Mouse (Mus musculus): Measurements from ENCODE around the gene Rpl22l1.
A peak's percentile ranks its signal among the peaks of the same experiment; 100 is the strongest.
"Not testable (repeated sequence)": the region's sequence is repeated elsewhere in the genome, so short reads cannot be mapped to it uniquely, and the experiment has no call there.

Gene Rpl22l1

DNA sequence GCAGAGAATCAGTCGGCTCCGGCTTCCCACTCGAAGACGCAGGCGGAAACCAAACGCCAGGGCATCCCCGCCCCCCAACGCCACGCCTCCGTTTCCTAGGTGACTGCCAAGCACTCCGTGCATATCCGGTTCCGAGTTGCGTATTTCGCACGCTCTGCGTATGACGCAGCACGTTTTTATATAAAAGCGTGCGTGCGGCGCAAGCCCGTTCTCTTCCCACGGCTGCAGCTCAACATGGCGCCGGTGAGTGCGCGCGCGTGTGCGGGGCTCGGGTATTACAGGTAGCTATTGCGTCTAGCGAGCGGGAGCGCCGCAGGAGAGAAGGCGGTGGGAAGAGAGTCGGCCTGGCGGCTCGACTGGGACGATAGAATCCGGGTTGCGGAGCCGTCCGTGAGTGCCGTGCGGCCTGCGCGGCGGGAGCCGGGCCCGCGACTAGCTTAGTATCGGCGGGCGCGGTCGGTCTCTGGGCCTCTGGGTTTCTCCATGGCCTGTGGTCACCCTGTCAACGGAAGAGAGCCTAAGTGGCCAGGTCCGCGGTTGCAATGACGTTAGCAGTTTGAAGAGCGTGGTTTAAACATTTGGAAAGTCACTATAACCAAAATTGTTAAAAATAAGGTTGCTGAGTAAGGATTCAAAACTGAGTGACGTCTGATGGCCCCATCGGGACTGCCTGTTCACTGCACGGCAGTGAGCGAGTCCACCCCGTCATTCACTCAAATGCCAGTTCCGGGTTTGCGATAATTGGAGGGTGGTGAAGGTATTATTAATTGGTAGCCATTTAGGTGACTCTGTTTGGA, at the start of gene Rpl22l1:
TSS of gene Rpl22l1 (plus strand) at position 136 of the 797 bp plus-strand sequence.
- peak; percentile 94 for DNase-seq (ENCODE audit: low read depth, low spot score)

DNA sequence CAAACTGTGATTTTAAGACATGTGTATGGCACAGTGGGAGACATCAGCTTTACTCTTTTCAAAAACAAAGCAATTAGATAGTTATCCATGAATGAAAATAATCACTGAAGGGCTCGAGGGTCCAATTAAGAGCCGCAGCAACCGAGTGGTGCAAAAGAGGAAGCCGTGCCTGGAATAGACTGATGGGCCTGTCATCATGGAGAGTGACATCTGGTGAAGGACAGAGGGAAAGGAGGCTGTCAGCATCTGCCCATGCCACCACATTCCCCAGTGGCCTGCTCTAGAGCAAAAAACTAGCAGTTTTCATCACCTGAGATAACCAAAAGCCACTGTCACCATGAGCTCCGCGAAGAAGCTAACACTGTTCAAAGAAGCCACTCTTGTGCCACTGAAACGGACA, 49.8 kb upstream of the Rpl22l1 start:
- no peak for DNase-seq (ENCODE audit: low read depth, low spot score)

DNA sequence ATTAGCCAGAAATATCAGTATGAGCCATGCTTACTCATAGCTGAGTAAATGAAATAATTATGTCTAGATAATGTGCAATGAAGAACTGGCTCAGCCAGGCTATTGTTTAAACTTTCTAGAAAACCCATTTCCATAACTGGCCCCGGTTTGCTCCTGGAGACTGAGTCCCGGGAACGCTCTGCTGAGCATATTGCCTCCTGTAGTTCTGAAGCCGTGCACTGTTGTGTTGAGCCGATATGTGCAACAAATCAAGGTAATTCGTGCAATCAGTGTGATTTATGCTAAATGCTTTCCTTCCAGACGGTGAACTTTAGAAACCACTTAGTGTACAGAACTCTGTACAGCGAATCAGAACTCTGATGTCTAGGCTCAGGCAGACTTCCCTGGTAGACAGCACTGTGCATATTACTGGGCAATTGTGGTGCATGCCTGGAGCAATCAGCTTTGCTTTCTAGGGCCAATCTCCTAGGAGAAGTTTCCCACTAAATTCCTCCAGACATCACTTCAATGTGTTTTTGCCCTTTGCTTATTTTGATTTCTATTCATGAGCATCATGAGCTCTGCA, 43.9 kb upstream of the Rpl22l1 start:
- no peak for DNase-seq (ENCODE audit: low read depth, low spot score)

DNA sequence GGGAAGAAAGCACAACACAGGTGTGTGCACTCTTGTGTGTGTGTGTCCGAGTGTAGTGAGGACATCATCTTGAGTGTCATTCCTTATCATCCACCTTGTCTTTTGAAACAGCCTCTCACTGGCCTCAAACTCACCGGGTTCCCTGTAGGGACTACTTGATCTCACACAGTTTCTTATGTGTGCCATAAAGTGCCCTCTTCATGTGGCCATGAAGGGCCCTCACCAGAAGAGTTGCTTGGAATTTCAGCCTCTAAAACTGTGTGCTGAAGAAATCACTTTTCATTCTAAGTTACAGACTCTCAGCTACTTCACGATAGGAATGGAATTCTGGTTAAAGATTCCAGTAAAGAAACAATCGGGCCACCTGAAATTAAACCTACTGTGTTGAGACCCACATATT, 38.3 kb upstream of the Rpl22l1 start:
- no peak for DNase-seq (ENCODE audit: low read depth, low spot score)

DNA sequence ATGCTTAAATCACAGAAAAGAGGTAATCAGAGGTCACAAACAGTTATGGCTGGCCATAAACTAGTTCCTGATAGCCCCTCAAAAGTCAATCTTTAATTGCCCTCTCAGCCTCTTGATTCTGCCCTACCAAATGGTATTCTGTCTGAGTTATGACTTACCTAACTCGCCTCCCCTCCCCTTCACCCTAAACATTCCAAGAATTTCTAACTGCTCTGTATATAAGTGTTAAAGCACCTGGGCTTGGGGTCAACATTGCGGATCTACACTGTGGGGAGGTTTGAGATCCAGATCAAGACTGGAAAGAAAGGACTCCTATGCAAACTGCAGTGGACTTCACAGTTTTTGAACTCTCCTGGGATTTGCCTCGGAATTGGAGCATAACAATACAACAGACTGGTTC, 37.0 kb upstream of the Rpl22l1 start:
- no peak for DNase-seq (ENCODE audit: low read depth, low spot score)

DNA sequence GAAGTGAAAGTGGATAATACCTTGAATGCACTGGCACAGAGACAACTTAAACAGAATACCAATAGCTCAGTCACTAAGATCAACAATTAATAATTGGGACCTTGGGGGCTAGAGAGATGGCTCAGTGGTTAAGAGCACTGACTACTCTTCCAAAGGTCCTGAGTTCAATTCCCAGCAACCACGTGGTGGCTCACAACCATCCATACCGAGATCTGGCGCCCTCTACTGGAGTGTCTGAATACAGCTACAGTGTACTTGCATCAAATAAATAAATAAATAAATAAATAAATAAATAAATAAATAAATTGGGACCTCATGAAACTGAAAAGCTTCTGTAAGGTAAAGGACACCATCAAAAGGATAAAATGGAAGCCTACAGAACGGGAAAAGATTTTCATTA, 32.3 kb upstream of the Rpl22l1 start:
- DNase-seq (ENCODE audit: low read depth, low spot score): not testable (repeated sequence)

DNA sequence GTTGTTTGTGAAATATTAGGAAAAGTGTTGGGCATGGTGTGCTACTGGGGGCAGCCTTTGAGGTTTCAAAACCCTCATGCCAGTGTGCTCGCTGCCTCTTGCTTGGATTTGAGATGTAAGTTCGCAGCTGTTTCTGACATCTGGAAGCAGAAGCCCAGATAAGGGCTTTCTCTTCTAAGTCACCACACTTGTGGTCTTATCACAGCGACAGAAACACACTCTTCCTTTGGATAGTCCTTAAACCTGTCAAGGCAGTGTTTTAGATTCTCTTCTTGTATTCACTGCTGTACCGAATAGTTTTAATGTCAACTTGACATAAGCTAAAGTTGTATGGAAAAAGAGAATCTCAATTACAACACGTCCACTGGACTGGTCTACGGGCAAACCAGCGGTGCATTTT, 29.9 kb upstream of the Rpl22l1 start:
- DNase-seq (ENCODE audit: low read depth, low spot score): no peak

DNA sequence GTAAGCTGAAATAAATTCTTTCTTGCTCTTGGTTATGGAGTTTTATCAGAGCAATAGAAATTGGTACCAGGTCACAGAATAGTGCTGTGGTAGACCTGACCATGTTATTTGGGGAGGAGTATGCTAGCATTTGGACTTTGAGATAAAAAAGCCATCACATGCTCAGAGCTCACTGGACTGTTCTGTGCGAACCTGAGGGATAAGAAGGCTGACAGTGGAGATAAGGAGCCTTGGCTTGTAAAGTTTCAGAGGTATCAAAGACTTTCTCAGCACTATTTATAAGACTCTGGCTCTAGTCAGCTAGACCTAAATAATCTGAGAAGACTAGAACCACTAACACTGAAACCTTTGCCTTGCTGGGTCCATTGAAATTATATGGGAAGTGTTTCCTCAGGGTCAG, 29.3 kb upstream of the Rpl22l1 start:
- no peak for DNase-seq (ENCODE audit: low read depth, low spot score)

DNA sequence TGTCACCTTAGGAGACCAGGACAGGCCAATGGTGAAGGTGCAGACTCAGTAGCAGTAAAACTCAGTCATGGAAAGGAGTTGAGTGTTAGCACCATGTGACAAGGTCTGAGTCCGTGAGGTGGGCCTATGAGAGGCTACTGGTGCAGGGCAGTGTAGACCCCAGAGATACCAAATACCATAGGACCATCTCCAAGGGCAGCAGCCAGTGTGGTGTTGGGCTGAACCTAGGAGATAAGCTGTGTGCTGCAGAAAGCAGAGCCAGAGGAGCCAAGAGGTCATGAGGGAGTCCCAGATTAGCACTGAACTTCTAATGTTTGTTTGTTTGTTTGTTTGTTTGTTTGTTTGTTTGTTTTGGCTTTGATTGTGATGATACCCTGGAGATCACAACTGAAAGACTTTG, 28.7 kb upstream of the Rpl22l1 start:
- no peak for DNase-seq (ENCODE audit: low read depth, low spot score)

DNA sequence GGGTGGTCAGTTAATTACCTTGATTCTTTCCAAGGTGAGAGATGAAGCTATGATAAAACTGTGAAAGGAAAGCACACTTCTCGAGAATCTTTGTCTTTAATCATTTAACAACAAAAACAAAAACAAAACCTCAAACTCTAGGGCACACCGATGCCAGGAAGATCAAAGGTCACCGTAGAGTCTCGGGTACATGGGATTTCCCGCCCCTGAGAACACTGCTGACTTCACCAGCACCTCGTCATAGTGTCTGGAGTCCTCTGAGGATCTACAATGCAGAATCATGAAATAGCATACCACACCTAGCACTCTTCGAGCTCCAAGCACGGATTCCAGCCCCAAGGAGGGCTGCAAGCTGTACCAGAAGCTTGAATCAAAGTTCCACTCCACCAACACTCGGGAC, 24.7 kb upstream of the Rpl22l1 start:
- DNase-seq (ENCODE audit: low read depth, low spot score): no peak

DNA sequence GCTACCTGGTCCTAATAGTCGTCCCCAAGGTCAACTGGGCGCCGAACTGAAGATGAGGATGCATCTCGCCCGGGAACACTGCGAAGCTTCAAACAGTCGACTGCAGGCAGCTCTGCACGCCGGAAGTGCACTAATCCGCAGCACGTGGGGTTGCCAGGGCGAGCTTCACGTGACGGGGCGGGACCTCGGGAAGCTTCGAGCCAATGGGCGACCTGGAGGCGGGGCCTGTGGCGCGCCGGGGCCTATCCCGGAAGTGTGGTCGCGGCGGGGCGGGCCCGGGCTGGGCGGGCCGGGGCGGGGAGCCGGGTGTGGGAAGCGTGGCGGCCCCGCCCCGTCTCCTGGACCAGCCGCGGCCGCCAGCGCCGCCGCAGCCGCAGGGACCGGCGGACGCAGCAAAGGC, 24.2 kb upstream of the Rpl22l1 start, which contains the start of gene Eif5a2:
TSS of gene Eif5a2 (plus strand) at position 283 of the 400 bp plus-strand sequence.
- peak; percentile 79 for DNase-seq (ENCODE audit: low read depth, low spot score)

DNA sequence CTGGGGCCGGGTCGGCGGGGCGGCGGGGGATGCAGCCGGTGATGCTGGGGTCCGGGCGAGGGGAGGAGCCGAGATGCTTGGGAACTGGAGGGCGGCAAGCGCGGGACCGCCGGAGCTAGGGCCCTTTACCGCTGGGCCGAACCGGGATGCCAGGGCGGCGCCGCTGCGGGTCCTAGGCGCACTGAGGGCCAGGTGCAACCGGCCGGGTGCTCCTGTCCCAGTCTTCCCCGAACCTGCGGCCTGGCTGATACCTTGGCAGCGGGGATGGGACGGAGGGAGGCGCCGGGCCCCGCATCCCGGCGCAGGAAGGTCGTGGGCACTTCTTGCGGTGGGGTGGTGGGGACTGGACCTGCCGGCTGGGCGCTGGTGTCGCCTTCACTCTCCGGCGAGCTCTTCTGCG, 23.8 kb upstream of the Rpl22l1 start:
- DNase-seq (ENCODE audit: low read depth, low spot score): no peak

DNA sequence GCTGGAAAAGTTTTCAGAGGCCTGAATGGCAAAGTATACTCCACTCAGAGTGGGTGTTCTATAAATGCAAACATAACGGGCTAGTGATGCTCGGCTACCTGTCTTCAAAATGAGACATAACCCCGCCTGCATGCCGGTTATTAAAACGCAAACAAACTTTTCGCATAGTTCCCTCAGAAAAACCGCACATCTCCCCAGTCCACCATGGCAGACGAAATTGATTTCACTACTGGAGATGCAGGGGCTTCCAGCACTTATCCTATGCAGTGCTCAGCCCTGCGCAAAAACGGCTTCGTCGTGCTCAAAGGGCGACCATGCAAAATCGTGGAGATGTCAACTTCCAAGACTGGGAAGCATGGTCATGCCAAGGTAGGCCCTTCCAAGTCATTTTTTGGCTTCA, 23.4 kb upstream of the Rpl22l1 start:
- no peak for DNase-seq (ENCODE audit: low read depth, low spot score)

DNA sequence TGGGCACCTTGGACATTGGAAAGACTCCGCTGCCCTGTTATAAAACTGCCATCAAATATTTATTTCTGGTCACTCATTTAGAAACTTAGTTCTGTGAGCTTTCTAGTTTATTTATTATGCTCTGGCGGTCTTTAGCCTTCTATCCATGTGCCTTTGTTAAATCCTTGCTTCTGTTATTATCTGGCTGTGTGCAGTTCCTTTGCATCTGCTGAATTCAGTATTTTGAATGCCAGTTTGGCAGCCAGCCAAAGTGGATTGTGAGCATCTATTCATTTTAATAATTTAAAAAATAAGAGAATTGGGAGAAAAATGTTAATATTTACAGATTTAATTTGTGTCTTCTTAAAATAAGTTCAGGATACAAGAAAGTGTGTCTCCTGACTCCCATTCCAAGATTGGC, 21.1 kb upstream of the Rpl22l1 start:
- no peak for DNase-seq (ENCODE audit: low read depth, low spot score)

DNA sequence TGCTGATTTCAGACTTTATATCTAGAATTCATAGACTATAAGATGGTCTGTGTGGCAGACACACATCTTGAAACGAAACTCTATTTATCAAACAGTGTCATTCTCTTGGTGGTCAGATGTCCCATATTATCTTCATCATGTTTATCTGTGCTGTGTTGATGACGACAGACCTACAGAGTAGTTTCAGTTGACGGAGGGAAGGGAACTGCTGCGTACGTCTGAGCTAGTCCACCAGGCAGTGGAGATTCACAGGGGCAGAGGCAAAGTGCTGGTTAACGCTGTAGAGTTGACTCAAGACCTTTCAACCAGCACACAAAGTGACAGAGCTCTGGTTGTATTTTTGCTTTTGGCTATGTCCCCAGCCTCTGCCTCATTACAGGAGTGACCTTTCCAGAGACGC, 10.4 kb upstream of the Rpl22l1 start:
- DNase-seq (ENCODE audit: low read depth, low spot score): no peak

DNA sequence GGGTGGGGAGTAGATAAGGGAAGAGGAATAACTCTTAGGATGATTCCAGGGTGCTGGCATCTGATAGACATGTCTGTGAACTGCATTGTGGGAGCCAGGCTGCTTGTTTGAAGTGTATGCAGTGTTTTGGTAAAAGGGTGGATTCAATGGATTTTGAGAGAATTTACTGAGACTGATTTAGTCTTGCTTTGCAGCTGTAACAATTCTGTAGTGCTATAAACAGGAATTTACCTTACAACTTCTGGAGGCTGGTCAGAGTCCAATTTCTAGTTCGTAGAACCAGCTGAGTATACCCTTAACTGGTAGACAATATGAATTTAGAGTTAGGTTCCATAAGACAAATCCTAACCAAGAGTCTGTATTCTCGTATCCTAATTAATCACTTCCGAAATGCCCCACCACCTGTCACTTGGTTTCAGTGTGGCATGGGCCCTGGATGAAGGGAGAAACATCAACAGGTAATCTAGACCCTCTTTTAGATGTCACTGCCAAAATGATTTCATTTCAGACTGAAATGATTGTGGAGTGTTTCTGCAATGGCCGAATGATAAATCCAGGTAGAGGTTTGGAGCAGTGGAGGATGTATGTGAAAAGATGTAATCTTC, 2.9 kb downstream of the Rpl22l1 start:
- no peak for DNase-seq (ENCODE audit: low read depth, low spot score)

DNA sequence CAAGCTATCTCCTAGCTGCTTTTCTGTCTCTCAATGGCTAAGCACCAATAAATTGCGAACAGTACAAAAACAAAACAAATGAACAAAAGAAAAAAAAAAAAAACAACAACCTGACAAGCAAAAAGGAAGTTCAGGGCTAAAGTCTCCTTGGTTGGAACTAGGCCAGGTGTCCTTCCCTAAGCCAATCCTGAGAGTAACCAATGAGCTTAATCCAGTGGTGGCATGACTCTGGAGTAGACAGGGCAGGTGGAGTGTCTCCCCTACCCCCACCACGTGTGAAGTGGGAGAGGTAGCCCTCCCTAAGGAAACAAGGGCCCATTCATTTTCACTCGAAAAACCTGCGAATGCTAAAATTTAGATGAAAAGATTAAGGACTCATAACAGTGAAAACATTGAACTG, 6.2 kb downstream of the Rpl22l1 start:
- DNase-seq (ENCODE audit: low read depth, low spot score): no peak

DNA sequence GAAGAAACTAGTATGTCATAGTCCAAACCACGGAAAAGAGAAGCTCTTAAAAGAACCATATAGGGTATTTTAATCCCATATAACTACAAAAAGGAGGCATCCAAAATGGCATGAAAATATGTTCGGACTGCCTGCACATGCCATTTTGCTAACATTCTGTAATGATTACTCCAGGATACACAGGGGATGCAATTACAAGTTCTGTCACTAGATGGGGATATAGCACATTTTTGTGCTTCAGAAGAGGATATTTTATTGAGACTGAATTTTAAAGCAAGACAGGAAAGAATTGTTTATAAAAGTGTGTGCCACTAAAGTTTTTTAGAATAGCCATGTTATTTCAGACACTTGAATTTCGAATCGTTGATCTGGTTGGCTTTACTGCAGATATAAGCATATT, 9.1 kb downstream of the Rpl22l1 start:
- peak; percentile 69 for DNase-seq (ENCODE audit: low read depth, low spot score)

DNA sequence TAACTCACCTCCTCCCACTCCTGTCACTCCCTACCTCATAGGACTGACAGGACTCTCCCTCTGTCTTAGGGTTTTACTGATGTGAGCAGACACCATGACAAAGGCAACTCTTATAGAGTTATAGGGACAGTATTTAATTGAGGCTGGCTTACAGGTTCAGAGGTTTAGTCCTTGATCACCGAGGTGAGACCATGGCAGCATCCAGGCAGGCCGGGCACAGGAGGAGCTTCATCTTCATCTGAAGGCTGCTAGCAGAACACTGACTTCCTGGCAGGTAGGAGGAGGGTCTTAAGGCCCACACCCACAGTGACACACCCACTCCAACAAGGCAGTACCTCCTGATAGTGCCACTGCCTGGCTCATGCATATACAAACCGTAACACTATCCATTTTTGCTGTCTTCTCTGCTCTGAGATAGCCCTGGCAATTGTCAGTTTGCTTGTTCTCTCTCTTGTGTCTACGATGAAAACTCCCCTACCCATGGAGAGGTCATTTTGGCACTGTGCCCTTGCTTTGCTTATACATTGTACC, 10.8 kb downstream of the Rpl22l1 start:
- no peak for DNase-seq (ENCODE audit: low read depth, low spot score)

DNA sequence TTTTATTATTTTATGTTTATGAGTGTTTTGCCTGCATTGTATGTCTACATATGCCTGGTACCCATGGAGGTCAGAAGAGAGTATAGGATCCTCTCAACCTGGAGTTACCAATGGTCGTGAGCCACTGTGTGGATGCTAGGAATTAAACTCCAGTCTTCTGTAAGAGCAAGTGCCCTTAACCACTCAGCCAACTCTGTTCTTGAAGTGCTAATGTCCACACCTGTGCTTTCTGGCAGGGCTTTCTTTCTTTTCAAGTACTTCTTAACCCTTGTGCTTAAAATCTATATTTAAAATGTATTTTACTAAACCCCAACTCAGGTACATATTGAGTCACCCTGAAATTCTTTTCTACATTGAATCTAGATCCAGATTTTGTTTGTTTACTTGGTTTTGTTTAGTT, 21.0 kb downstream of the Rpl22l1 start:
- no peak for DNase-seq (ENCODE audit: low read depth, low spot score)

DNA sequence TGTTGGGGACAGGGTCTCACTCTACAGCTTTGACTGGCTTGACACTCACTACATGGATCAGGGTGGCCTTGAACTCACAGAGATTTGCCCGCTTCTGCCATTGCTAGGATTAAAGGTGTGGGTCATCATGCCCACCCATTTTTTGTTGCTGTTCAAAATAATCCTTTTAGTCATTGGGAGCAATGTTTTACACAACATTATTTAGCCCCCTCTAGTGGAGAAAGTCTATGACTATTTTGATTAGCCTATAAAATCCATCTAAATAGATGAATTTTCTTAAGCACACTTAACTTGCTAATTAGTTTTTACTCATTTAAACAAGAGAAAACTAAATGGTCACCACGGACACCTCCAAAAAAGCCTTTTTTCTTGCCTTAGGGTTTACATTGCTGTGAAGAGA, 22.4 kb downstream of the Rpl22l1 start:
- DNase-seq (ENCODE audit: low read depth, low spot score): no peak

DNA sequence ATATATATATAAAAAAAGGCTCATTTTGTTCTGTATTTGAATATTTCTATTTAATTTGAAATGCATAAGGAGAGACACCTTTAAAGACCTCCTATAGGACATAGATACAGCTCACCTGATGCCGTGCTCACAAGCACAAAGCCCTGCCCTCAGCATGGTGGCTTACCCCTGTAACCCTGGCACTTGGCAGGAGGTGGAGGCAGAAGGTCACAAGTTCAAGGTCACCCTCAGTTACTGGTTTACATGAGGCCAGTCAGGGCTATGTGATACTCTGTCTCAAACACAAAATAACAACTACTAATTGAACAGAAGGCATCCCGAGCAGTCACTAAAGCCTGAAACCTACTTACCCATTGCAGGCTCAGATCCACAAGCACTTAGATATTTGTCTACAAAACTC, 24.2 kb downstream of the Rpl22l1 start:
- DNase-seq (ENCODE audit: low read depth, low spot score): no peak

All from brain, embryonic 18.5 days (tissue).